Mouse (Mus musculus): ENCODE measurements around the gene Atp5h.

DNA sequence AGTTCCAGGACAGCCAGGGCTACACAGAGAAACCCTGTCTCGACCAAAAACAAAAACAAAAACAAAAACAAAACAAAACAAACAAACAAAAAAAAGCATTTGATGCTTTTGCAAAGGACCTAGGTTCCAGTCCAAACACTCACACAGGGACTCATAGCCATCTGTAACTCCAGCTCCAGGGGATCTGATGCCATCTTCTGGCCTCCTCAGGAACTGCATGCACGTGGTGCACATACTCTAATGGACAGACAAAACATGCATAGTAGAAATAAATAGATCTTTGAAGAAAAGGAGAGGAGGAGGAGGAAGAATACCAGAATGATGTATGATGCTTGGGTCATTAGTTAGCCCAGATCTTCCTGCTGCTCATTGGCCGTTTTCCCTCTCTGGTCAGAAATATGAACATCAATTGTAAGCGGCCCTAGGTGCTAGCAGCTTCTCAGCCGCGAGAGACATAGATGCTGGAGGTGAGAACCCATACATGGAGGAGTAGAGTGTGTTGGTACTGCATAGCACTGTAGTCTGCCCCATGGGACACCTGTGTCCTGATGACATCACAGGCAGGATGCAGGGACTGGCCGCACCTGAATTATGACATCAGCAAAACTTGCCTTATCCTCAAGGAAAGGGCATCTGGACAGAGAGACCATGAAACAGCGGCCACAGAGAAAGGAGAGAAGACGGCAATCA is 20.3 kb upstream of the Atp5h start, which contains the start of gene Trim80:
- TF ChIP-seq POLR2A (IDR thresholded peaks at IDR 0.05; ENCODE audit: low read depth, low read length) (no peak), CTCF (IDR thresholded peaks at IDR 0.05; ENCODE audit: extremely low read depth, insufficient read depth, insufficient read length, insufficient replicate concordance) (no peak)
